Mouse (Mus musculus): ENCODE measurements at regions not wholly inside any gene's neighbourhood (a gene's known extent, or its start where the extent isn't known, plus 50 kb on each side); places are given as distances from the start of the nearest gene placed in this dataset.
"Not testable (repeated sequence)": the region's sequence is repeated elsewhere in the genome, so short reads cannot be mapped to it uniquely, and the experiment has no call there.

DNA sequence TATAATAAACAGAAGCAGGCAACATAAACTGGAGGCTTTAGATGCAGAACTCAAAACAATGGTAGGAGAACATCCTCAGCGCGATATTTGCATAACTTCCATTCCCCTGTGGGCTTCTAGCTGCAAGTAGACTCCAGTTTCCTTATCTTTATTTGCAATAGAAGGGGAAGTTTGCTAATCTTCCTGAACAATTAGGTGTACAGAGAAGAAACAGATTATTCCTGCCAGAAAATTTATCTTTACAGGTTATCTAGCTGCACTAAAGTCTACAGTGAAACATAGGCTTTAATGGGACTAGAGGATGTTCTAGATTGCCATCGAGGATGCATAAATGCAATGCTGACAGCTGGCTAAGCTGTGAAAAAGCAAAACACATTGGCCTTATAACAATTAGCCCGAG lies 1544.0 kb downstream of the Efna5 start:
- DNase-seq, result no peak

DNA sequence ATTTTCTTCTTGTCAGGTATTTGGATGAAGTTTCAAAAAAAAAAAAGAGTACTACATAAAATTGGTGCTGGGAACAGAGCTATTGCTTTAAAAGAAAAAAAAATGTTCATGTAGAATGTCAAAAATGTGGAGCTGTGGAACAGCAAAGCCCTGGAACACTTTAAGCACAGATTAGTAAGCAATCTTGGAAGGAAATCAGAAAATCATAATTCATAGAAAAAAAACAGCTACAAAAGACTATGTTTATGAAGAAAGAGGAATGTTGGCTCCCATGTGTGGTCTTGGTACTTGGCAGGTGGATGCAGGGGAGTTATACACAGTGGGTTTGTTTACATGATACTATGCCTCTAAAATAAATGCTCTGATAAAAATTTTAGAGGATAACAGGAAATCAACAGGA lies 1555.7 kb downstream of the Efna5 start:
- no peak for DNase-seq

DNA sequence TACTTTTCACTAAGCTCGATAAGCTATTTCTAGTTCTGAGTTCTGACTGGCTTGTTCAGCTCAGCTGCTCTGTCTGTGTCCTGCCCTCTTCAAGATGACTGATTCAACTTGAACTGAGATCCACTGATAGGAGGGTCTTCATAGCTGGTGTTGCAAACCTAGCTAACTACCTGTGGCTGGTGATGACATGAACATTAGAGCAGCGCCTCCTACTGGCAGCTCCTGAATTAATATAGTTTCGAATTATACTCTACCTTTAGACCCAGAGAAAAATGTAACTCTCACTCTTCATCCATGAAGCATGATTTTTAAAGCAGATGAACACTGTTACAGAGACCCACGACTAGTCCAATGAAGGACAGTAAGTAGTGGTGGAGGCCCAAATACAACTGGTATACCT lies 1560.3 kb downstream of the Efna5 start:
- no peak for DNase-seq

DNA sequence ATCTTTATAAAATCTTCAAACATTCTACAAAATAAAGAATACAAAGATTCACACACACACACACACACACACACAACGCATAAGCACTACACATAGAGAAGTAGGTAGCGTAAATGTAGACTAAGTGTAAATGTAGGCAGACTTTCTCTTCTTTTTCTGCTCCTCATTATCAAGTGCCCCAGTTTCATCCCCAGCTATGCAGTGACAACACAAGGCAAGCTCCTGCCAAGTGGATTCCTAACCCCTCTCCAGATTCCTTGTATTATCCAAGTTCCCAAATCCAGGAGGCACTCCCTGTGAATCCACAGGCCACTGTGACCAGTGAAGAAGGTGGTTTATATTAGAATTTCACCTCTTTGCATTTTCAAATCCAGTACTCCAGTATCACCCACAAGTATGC lies 1567.7 kb downstream of the Efna5 start:
- DNase-seq, result no peak

DNA sequence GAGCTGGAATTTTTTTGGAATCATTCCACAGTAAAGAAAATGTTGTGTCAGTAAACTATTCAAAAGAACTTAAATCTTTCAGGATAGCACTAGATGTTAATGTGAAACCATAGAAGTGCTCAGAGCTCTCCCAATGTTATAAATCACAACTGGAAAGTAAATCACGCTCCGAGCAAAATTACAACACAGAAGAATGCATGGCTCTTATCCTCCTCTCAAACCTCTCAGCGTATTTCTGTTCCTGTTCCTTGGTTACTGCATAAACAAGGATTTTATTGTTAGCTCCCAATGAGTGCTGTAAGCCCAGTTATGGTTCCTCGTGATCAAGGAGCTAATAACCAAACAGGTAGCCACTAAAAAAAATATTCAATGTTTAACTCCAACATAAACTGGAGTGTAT lies 1569.9 kb downstream of the Efna5 start:
- no peak for DNase-seq

DNA sequence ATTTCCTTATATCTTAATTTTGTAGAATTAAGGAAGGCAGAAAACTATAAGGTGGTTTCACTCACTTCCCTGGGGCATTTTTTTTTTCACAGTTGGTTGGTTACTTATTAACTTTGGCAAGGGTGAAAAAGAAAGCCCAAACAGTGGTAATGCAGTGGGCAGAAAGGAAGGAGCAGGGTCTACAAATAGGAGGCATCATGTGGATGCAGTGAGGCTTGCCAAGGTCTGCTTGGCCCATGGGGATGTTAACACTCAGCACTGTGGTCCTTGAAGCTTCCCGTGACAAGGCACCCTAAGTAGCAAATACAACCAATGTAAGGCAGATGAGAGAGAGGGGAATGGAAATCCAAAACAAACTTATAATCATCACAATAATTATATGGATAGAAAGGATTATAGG lies 1577.5 kb downstream of the Efna5 start:
- no peak for DNase-seq

DNA sequence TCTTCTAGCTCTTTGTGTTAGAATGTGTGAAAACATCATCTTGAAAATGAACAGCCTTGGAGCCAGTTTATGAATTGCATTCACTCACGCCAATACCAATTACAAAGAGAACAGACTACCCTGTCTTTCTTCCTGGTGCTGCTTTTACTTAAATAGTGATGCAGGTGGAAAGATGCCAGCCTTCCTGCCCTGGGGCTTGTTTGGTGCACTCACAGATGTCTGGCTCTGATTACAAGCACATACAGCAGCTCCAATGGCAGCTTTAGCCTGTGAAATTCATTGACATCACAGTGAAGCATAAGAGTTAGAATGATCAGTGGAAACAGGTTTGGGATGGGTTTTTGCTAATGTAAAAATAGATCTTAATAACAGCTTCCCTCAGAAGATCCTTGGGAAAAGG lies 1579.1 kb downstream of the Efna5 start:
- DNase-seq, result peak; percentile 14

DNA sequence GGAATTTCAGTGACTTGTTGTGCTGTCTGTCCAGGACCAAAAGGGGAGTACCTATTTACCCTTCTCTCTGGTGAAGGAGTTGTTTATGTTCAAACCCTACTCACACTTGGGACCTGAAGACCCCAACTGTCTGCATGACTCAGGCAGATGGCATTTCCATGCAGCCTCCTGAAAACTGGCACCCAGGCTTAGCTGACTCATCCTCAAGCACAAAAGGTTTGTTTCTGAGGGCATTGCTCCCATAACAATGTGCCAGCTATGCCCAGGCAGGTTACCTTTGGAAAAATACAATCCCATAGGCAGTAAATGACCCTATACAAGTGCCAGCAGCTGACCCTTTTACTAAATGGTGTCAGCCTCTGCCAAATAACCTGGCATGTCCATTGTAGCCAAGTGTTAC lies 1579.9 kb downstream of the Efna5 start:
- DNase-seq, result no peak

DNA sequence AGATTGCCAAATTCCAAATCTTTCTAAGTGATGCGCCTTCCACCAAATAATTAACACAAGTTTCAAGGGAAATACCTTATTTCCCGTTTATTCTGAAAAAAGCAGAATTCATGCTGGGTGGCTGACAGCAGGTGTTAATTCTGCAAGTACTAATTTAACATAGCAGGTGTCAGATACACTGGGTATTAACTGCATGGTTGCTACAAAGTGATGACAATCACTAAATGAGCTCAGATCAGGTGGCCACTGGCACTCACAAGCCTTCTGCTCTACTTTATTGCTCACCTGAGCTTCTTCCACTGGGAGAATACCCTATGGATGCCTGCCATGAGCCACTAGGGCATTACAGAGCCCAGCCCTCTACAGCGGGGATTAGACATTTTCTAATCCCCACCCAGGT lies 1590.0 kb downstream of the Efna5 start:
- no peak for DNase-seq

DNA sequence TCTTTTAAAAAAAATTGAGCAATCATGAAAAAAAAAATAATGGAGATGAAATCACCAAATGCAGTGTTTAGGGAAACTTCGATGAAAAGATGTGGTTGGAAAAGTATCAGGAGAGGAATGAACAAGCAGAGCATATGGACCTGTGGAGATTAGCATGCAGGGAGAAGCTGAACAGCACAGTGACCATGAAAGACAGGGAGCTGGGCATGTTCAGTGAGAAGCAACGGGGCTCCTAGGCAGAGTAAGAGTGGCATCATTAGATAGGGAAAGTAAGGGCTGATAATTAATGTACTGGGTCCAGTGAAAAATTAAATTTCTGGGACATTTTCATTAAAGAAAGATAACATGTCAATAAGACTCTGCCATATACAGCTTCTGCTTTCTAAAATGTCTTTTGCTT lies 1592.5 kb downstream of the Efna5 start:
- no peak for DNase-seq

DNA sequence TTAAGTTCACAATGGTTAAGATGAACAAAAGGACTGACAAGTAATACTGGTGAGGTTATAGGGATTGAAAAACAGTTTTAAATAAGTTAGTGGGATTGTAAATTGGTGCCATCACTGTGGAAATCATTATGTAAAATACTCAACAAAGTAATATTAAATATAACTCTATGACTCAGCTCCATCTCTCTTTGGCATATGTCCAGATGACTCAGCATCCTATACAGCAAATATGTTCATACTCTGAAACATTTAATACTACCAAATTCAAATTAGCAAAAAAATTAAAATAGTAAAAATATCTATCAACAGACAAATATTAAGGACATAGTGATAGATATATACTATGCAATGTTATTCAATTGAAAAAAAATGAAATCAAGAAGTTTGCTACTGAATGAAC lies 1607.5 kb downstream of the Efna5 start:
- no peak for DNase-seq

DNA sequence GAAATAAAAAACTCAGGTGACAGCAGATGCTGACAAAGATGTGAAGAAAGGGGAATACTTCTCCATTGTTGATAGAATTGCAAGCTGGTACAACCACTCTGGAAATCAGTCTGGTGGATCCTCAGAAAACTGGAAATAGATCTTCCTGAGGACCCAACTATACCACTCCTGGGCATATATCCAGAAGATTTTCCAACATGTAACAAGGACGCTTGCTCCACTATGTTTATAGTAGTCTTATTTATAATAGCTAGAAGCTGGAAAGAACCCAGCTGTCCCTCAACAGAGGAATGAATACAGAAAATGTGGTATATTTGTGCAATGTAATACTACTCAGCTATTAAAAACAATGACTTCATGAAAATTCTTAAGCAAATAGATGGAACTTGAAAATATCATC lies 1624.6 kb downstream of the Efna5 start:
- not testable (repeated sequence) for DNase-seq

DNA sequence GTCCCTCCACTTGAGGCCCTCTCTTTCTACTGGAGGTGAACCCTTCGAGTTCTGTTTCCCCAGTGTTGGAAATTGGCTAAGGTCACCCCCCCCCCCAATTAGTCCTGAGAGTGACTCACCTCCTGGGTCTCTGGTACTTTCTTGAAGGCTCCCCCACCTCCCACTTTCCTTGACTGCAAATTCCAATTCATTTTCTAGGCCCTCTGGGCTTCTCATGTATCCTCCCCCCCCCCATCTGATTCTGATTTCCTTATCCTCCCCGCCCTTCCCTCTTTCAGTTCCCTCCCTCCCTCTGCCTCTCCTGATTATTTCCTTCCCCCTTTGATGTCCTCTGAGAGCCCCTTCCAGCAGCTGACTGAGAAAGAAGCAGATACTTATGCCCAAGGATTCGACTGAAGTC lies 1632.7 kb downstream of the Efna5 start:
- DNase-seq, result no peak

DNA sequence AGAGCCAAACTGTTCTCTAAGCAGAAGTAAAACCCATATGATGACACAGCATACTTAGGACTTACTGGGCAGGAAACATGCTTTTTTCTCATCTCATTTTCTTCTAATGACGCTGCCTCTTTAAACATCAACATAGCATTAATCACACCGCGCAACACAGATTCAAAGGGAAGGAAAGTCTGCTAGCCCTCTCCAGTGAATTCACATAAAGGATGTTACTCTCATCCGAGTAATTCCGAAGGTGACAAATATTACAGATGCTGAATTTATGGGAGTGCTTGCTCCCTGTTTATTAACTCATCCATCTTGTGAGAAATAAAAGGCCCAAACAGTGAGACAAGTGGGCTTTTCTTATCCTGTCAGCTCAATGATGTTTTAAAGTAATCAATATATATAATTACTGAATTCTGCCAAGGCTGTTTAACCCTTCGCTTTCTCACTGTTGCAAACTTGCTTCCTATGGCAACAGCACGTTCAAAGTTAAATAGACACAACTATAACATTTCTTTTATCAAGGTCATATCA lies 1663.9 kb downstream of the Efna5 start:
- no peak for DNase-seq

DNA sequence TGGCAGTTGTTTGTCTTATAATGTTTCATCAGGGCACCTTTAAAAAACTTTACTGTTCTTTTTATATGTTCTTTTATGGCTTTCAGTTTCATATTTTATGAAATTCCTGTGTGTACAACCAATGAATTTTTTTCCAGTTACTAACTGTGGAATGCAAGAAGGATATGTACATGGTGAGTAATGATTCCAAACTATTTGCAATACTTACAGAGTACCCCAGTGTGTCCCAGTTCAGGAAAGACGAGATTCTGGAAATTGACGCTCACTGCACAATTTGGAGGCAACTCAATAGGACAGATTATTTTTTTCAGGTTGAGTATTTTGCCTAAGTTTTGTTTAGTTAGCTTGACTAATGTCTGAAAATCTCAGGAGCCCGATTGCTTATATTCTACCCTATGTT lies 1676.8 kb downstream of the Efna5 start:
- DNase-seq, result no peak

DNA sequence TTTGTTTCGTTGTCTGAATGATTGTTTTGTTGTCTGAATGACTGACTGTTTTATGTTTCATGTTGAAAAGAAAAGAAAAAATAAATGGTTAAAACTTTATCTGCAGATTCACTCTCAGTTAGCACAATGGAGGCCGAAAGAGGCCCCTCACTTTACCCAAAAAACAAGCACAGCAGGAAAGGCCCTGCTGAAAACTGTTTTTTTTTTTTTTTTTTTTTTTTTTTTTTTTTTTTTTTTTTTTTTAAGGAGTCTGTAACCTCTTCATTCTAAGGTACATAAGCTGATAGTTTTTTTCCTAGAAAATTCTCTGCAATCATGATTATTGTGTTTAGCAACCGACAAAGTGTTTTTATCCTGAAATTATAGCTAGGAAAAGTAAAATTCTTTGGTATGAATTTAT lies 1693.2 kb downstream of the Efna5 start:
- not testable (repeated sequence) for DNase-seq

DNA sequence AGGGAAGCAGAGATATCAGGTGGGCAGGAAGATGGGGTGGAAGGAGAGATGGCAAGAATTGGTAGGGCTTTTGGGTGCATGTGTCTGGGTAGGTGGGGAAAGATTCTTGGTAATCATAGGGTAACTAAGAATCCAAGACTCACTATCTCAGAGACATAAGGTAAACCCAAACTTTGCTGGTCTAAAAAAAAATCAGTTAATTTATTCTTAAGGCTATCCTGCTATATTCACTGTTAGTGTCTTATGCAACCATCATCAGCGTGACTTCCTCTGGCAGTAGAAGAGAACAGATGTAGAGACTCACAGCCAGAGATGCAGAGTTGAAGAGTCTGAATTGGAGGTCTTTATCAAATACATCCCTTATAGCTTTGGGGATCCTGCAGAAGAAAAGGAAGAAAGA lies 1704.5 kb downstream of the Efna5 start:
- no peak for DNase-seq

DNA sequence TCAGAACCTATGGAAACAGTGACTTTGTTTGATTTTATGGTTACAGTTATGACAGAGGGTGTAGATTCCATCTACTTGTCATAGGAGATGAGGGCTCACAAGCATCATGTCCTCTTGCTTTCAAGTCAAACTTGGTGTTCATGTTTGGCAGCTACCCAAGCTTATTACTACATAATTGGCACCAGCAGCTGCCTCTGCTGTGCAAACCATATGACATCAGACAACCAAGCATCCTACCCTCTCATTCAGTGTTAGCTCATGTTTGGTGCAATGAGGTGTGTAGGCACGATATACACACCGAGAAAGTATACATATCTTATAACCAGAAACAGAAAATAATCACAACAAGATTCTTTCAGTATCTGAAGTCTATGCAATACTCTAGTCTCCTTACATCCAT lies 1721.7 kb downstream of the Efna5 start:
- DNase-seq, result no peak

DNA sequence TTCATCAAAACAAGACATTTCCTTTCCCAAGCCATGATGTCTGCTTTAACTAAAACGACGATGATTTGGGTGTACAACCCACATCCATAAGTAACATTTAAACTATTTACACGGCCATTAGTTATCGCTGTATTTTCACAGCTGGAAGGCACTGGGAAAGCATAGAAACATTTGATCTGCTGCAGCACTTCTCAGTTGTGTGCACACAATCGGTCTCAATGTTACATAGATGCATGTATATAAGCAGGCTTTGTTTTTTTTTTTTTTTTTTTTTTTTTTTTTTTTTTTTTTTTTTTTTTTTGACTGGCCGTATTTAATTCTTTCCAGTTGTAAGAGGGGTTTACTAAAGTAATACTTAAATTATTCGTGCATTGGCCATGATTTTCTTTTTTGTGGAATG lies 1744.1 kb downstream of the Efna5 start:
- DNase-seq, result no peak

DNA sequence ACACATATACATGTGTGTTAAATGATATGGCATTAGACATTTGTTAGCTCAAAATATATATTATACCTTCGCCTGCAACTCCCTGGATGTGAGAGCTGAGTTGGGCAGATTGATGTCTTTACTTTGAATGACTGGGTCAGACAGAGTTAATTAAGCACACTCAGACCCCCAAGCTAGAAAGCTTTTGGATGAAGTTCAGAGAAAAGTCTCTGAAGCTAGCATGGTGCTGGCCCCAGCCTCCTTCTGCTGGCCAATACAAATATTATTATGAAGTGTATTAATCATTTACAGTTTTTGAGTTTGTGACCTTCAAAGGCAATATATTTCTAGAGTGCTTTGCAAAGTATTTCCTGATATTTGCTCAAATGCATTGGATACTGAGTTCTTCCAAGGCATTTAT lies 1753.3 kb downstream of the Efna5 start:
- DNase-seq, result no peak

DNA sequence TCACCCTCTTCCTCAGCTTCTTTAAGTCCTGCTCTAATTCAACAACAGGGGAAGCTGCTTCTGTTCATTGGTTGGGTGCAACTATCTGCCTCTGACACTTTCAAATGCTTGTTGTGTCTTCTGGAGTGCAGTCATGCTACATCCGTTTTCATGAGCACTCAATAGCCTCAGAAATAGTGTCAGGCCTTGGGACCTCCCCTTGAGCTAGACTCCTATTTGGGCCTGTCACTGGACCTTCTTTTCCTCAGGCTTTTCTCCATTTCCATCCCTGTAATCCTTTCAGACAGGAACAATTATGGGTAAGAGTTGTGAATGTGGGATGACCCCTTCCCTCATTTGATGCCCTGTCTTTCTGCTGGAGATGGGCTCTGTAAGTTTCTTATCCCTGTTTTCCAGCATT lies 1774.8 kb downstream of the Efna5 start:
- no peak for DNase-seq

DNA sequence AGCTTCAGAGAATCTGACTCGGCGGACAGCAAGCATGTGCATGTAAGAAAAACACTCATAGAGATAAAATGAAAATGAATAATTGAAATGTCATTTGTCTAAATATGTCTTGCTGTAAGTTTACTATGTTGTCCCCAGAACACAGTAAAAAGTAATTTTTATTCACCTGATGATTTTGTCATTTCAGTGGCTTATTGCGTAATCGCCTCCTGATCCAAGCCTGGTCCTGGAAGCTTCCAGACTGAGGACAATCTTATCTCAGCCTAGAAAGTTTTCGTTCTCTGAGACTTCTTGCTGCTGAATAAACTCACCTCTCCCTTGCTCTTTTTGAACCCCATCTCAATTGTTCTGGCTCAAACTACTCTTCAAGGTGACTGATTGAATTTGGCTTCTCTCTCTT lies 1820.7 kb downstream of the Efna5 start:
- DNase-seq, result no peak

DNA sequence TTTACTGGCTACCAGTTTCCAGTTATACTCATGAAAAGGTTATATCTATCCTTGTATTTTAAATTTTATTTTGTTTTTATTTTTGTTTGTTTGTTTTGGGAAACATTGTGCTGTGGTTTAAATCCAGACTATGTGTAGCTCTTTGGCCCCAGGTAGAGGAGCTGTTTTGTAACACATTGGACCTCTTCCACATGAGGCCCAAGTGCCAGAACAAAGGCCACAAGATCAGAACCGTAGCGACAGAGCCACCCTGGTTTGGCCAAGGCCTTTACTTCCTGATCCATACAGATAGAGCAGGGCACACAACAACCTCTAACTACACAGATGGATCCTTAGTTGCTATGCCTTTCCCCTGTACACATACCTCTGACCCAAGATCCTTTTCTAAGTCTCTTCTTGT lies 1822.6 kb downstream of the Efna5 start:
- no peak for DNase-seq

DNA sequence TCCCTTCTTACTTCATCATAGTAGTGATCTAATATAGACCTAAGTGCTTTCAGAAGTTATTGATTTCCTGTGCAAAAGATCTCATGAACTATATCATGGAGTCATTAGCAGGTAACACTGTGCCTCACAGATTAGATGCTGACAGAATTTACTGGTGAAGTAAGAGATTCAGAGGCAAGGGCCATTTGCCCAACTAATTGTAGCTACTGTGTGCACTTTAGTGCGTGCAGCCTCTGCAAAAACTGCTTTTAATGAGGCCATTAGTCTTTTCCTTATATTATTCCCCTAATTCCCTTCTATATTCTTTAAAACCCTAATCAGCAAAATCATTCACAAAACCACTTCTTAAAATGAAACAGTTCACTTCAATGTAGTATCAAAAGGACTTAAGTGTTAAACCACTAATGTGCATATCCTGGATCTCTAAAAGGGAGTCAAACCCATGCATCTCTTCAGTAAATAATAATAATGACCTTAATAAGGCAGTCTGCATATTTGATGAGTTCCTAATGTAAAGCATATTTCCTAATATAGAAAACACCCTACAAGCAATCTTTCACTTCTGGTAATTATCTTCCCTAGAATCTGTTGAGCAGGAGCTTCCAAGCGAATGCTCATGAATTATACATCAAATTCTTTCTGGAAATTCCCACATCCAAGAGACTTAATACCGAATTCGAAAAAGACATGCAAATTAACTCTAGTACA lies 1847.4 kb downstream of the Efna5 start:
- DNase-seq, result no peak

DNA sequence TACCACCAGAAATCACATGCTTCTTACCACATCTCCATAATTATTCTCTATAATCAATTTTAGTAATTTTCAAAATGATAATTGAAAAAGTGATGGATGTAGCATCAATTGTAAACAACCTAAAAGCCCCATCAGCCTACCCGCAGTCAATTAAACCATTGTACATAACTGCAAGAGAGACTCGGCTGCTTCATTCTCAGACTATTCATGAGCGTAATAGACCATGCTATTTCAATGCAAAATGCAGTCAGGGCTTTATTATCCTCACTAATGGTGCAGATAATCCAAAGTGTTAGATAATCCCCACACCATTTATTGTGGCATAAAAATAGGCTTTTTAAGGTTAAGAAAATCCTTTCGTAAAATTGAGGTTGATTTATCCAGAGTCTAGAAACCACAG lies 1862.5 kb downstream of the Efna5 start:
- DNase-seq, result no peak

All from kidney, postnatal 14 days (tissue).